Mouse (Mus musculus) T-cell, adult 66 days (primary cell): ENCODE data around the gene Hemgn. TPM values are rescaled to one million over a fixed set of nuclear protein-coding genes. Genes with fewer than 3 reads are reported as not detected.

Source experiments
- total RNA-seq, 2 experiments: library from RNA; stranded (reverse); gene quantifications; 3 replicates in 1 of 2; 4 replicates in 1 of 2; pipeline ENCODE4 v1.2.4; 2023

Hemgn gene
- under 1 TPM; 0.41 to 0.76 TPM for total RNA-seq

DNA sequence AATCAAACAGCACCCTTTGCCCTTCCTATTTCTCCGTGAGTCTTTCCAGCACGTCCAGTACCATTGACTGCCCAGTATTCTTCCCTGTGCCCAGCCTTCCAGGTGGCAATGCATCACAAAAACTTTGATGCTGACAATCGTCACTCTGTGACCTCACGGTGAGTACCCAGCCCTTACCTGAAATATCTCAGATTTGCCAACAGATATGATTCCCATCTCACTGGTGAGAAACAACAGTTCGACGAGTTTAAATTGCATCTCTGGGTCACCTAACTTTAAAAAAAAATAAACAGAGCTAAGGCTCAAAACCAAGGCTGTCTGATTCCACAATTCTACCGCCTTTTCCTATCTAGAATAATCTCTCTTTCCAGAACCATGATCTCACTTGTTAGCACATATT, at the start of gene Hemgn:
Hemgn (minus strand) TSS at position 101 of the 400 bp plus-strand sequence.

DNA sequence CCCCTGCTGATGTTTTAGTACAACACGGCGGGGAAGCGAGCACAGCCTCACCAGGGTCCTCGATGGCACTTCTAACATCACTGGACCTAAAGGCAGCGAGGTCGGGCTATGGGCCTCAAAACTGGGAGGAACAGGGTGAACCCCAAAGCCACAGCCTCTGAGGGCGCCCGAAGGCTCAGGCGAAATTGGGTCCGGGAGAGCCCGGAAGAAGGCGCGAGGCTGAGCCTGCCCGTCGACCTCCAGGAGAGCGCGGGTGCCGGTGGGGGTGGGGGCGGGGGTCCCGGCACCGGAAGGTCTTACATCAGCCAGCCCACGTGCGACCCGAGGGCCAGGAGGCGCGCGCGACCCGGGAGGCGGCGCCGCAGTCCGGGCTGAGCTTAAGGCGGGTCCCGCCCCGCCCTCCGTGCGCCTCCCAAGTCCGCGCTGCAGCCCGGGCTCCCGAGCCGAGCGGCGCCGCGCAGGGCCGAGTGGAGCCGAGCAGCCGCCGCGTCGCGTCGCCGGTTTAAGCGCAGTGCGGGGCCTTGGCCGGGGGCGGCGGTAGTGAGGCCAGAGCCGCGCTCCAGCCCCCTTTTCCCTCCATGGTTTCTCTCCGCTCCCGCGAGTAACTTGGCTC, 37.3 kb upstream of the Hemgn start, which contains the start of gene Anp32b:
Anp32b (plus strand) TSS at position 384 of the 613 bp plus-strand sequence.

DNA sequence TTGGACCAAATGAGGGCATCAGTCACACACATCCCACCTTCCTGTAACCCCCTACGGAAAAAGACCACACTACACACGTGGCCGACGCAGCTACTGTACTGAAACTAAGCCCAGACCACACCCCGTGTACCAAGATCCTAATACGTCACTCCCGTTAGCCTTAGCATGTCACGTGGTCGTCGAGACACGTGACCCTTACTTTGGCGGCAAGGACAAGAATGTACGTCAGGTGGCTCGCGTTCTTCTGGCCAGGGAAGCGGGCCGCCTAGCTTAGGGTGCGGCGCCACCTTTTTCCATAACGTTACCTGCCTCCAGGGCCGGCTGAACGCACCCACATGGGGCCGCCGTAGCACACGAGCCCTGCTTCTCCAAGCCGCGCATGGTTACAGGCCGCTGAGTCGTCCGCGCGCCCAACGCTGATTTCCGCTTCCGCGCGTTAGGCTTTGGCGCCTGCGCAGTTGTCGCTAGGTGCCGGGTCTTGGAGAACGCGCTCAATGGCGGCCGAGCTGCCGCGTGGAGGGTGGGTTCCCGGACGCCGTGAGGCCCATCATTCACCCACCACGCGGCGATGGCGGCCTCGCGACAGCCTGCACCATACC, 24.2 kb downstream of the Hemgn start, which contains the start of gene Trmo:
Trmo (minus strand) TSS at position 425 of the 599 bp plus-strand sequence.

Other genes starting within 250 kb of the Hemgn start
- 10 to 100 TPM; 21.0 to 28.1 TPM for gene Xpa, start 217.2 kb downstream of the Hemgn start, total RNA-seq
- gene Foxe1, start 69.9 kb downstream of the Hemgn start, total RNA-seq, result not detected
- gene Trmo, start 24.1 kb downstream of the Hemgn start, total RNA-seq, result 10 to 100 TPM; 17.5 to 19.1 TPM
- 100 to 1,000 TPM; 167 to 184 TPM for gene Anp32b, start 37.4 kb upstream of the Hemgn start, total RNA-seq
- 10 to 100 TPM; 57.3 to 64.7 TPM for gene Nans, start 75.7 kb upstream of the Hemgn start, total RNA-seq
- 10 to 100 TPM; 75.7 to 86.6 TPM for gene Trim14, start 122.6 kb upstream of the Hemgn start, total RNA-seq
- gene Coro2a, start 188.7 kb upstream of the Hemgn start, total RNA-seq, result 10 to 100 TPM; 27.9 to 41.3 TPM
- gene Tbc1d2, start 236.7 kb upstream of the Hemgn start, total RNA-seq, result under 1 TPM; 0.38 to 0.92 TPM